Mouse (Mus musculus): Measurements from ENCODE around the gene Mpi. TPM values are rescaled to one million over a fixed set of nuclear protein-coding genes. Genes with fewer than 3 reads are reported as not detected.

Mpi gene
- polyA plus RNA-seq, 1 experiment from 2014 or later = 59.4 TPM

GRCm38 (mm10) chr9:57554753-57555152 lies 2.2 kb upstream of the Mpi start:
- Histone ChIP-seq H3K9ac (ENCODE audit: low read depth, low read length) (no peak overlapping the region), H3K4me1 (ENCODE audit: control insufficient read depth, insufficient read depth, low read length) (peaks cover 17% of the 10 kb centered on the region), H3K27ac (ENCODE audit: low read length) (no peak overlapping the region), H3K4me3 (ENCODE audit: low read length) (no peak overlapping the region), H3K9me3 (ENCODE audit: control insufficient read depth, low read length) (no peaks in the 10 kb centered on the region), H3K4me2 (ENCODE audit: low read depth, low read length) (no peak overlapping the region), H3K27me3 (replicated peaks; ENCODE audit: control insufficient read depth, insufficient read depth, low read length) (no peaks in the 10 kb centered on the region), H3K36me3 (ENCODE audit: control insufficient read depth, insufficient read depth, low read length) (no peaks in the 10 kb centered on the region)
- ATAC-seq = no peak
- WGBS = 68% methylated on average over 3 of the region's 3 CpGs

GRCm38 (mm10) chr9:57553119-57553518 lies 556 bp upstream of the Mpi start:
- H3K9ac ChIP-seq (ENCODE audit: low read depth, low read length) = peak overlapping the region; percentile 75; the same call in 1 of the 2 replicates
- H3K4me3 ChIP-seq (ENCODE audit: low read length) = no peak overlapping the region
- H3K4me1 ChIP-seq (ENCODE audit: control insufficient read depth, insufficient read depth, low read length) = peaks cover 28% of the 10 kb centered on the region
- no peak for ATAC-seq
- H3K27me3 ChIP-seq (replicated peaks; ENCODE audit: control insufficient read depth, insufficient read depth, low read length) = no peaks in the 10 kb centered on the region
- 0 out of 2 replicates have a peak, but pooled peaks cover 3% of the 10 kb centered on the region for H3K36me3 ChIP-seq (ENCODE audit: control insufficient read depth, insufficient read depth, low read length)
- 70% methylated on average over 11 of the region's 11 CpGs for WGBS
- H3K9me3 ChIP-seq (ENCODE audit: control insufficient read depth, low read length) = no peaks in the 10 kb centered on the region
- H3K27ac ChIP-seq (ENCODE audit: low read length) = 0 out of 2 replicates have a peak overlapping the region, but pooled peaks have one; percentile 55
- 0 out of 2 replicates have a peak overlapping the region, but pooled peaks have one; percentile 85 for H3K4me2 ChIP-seq (ENCODE audit: low read depth, low read length)

DNA sequence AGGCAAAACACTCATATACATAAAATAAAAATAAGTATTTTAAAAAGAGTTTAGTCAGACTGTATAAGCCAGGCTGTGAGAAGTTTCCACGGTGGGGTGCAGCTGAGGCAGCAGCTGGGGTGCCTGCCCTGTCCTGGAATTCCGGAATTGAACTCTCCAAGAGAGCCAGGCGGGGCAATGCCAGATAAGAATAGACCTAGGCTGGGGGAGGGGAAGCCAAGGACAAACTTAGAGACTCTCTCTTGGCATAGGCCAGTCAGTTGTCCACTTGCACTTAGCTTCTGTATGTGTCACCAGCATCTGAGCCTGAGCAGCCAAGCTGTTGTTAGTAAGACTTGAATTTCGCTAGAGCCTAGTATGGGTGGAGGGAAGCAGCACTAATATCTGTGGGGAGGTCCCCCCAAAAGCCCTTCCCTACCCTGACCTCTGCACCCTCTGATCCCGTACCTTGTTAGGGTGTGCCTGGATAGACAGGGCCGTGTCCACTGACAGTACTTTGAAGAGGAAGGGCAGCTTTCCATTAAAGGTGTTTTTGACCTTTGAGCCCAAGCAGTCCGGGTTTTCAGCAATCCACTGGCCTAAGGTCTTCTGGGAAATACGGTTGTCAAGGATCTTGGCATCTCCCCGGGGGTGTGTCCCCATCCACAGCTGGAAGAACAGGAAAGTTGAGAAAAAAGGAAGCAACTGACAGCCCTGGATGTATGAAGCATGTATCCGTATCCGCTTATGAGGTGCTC lies 2.3 kb downstream of the Mpi start:
- Histone ChIP-seq H3K27ac (ENCODE audit: low read length) (peak overlapping the region; percentile 91), H3K27me3 (replicated peaks; ENCODE audit: control insufficient read depth, insufficient read depth, low read length) (no peaks in the 10 kb centered on the region), H3K9me3 (ENCODE audit: control insufficient read depth, low read length) (no peaks in the 10 kb centered on the region), H3K4me1 (ENCODE audit: control insufficient read depth, insufficient read depth, low read length) (peaks cover 35% of the 10 kb centered on the region), H3K9ac (ENCODE audit: low read depth, low read length) (0 out of 2 replicates have a peak overlapping the region, but pooled peaks have one; percentile 36), H3K4me3 (ENCODE audit: low read length) (no peak overlapping the region), H3K36me3 (ENCODE audit: control insufficient read depth, insufficient read depth, low read length) (peaks cover 6% of the 10 kb centered on the region; the same call in 1 of the 2 replicates), H3K4me2 (ENCODE audit: low read depth, low read length) (peak overlapping the region; percentile 35)
- peak; percentile 80 for ATAC-seq
- 55% methylated on average over 11 of the region's 11 CpGs for WGBS

DNA sequence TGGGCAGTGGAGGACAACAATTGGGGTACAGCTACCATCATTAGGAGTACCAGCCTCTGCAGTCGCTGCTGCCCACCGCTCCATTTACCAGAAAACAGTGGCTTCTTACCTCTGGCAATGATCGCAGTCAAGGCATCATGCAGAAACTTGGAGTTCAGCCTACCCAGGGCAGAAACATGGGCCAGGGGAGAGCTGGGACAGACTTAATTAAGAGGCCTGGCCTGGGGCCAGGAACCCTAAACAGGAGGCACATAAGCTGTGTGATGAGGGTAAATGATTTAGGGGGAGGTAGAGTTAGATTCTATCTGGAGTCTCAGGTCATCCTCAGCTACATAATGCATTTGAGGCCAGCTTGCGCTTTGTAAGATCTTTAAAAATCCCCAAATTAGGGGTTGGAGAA lies 3.4 kb downstream of the Mpi start:
- Histone ChIP-seq H3K36me3 (ENCODE audit: control insufficient read depth, insufficient read depth, low read length) (peaks cover 11% of the 10 kb centered on the region; the same call in 1 of the 2 replicates), H3K27me3 (replicated peaks; ENCODE audit: control insufficient read depth, insufficient read depth, low read length) (no peaks in the 10 kb centered on the region), H3K9me3 (ENCODE audit: control insufficient read depth, low read length) (no peaks in the 10 kb centered on the region), H3K4me3 (ENCODE audit: low read length) (no peak overlapping the region), H3K27ac (ENCODE audit: low read length) (peak overlapping the region; percentile 91), H3K9ac (ENCODE audit: low read depth, low read length) (no peak overlapping the region), H3K4me1 (ENCODE audit: control insufficient read depth, insufficient read depth, low read length) (peaks cover 35% of the 10 kb centered on the region), H3K4me2 (ENCODE audit: low read depth, low read length) (no peak overlapping the region)
- WGBS = 96% methylated on average over 4 of the region's 4 CpGs
- no peak for ATAC-seq

DNA sequence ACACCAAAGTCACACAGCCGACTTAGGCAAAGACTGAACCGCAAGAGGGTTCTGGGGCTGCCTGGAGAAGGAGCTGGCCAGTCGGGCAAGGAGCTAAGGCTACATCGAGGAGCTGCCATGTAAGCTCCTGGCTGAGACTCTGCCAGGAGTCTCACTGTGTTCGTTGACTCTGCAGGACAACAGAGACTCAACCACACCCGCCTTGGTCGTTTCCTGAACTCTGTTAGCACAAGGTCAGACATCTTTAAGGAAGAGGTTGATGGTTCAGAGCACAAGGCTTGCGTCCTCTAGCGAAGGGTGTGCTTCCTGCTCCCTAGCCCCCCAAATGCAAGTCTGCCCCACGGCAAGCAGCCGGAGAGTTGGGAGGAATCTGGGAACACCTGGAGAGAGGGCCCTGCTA lies 4.7 kb downstream of the Mpi start:
- no peaks in the 10 kb centered on the region for H3K27me3 ChIP-seq (replicated peaks; ENCODE audit: control insufficient read depth, insufficient read depth, low read length)
- no peaks in the 10 kb centered on the region for H3K9me3 ChIP-seq (ENCODE audit: control insufficient read depth, low read length)
- H3K4me3 ChIP-seq (ENCODE audit: low read length) = no peak overlapping the region
- peak overlapping the region; percentile 45 for H3K27ac ChIP-seq (ENCODE audit: low read length)
- peaks cover 31% of the 10 kb centered on the region for H3K4me1 ChIP-seq (ENCODE audit: control insufficient read depth, insufficient read depth, low read length)
- peaks cover 20% of the 10 kb centered on the region for H3K36me3 ChIP-seq (ENCODE audit: control insufficient read depth, insufficient read depth, low read length)
- H3K4me2 ChIP-seq (ENCODE audit: low read depth, low read length) = no peak overlapping the region
- no peak for ATAC-seq
- WGBS = 85% methylated on average over 11 of the region's 11 CpGs
- no peak overlapping the region for H3K9ac ChIP-seq (ENCODE audit: low read depth, low read length)

DNA sequence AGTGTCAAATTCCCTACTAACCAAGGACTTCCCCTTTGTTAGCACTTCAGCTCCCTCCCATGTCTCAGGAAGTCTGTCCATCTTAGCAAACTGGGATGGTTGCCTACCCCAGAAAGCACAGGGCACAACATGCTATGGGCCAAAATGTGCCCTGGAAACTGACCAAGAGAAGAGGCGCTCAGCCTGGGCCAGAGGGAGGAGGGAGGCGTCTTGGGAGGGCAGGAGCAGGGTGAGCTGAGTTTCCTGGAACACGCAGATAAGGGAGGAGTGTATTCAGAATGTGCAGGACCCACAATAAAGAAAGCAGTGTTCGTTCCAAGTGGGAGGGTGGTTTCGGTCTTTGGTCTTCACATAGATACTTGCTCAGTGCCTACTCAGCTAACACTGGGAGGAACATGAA lies 5.3 kb downstream of the Mpi start:
- Histone ChIP-seq H3K9ac (ENCODE audit: low read depth, low read length) (no peak overlapping the region), H3K4me2 (ENCODE audit: low read depth, low read length) (no peak overlapping the region), H3K27me3 (replicated peaks; ENCODE audit: control insufficient read depth, insufficient read depth, low read length) (no peaks in the 10 kb centered on the region), H3K36me3 (ENCODE audit: control insufficient read depth, insufficient read depth, low read length) (peaks cover 22% of the 10 kb centered on the region), H3K4me1 (ENCODE audit: control insufficient read depth, insufficient read depth, low read length) (peaks cover 31% of the 10 kb centered on the region), H3K9me3 (ENCODE audit: control insufficient read depth, low read length) (no peaks in the 10 kb centered on the region), H3K27ac (ENCODE audit: low read length) (peak overlapping the region; percentile 45; the same call in 1 of the 2 replicates), H3K4me3 (ENCODE audit: low read length) (no peak overlapping the region)
- no peak for ATAC-seq
- WGBS = 74% methylated on average over 5 of the region's 5 CpGs

GRCm38 (mm10) chr9:57543951-57544350 lies 8.6 kb downstream of the Mpi start:
- peaks cover 25% of the 10 kb centered on the region for H3K36me3 ChIP-seq (ENCODE audit: control insufficient read depth, insufficient read depth, low read length)
- H3K27ac ChIP-seq (ENCODE audit: low read length) = no peak overlapping the region
- no peak overlapping the region for H3K4me2 ChIP-seq (ENCODE audit: low read depth, low read length)
- H3K4me1 ChIP-seq (ENCODE audit: control insufficient read depth, insufficient read depth, low read length) = peaks cover 13% of the 10 kb centered on the region; the same call in 1 of the 2 replicates
- no peaks in the 10 kb centered on the region for H3K9me3 ChIP-seq (ENCODE audit: control insufficient read depth, low read length)
- H3K4me3 ChIP-seq (ENCODE audit: low read length) = no peak overlapping the region
- H3K27me3 ChIP-seq (replicated peaks; ENCODE audit: control insufficient read depth, insufficient read depth, low read length) = no peaks in the 10 kb centered on the region
- WGBS = 84% methylated on average over 3 of the region's 3 CpGs
- ATAC-seq = no peak
- no peak overlapping the region for H3K9ac ChIP-seq (ENCODE audit: low read depth, low read length)

GRCm38 (mm10) chr9:57541312-57541711 lies 11.3 kb downstream of the Mpi start:
- Histone ChIP-seq H3K36me3 (ENCODE audit: control insufficient read depth, insufficient read depth, low read length) (peaks cover 25% of the 10 kb centered on the region), H3K4me1 (ENCODE audit: control insufficient read depth, insufficient read depth, low read length) (peaks cover 17% of the 10 kb centered on the region), H3K27ac (ENCODE audit: low read length) (no peak overlapping the region), H3K4me2 (ENCODE audit: low read depth, low read length) (no peak overlapping the region), H3K27me3 (replicated peaks; ENCODE audit: control insufficient read depth, insufficient read depth, low read length) (no peaks in the 10 kb centered on the region), H3K9ac (ENCODE audit: low read depth, low read length) (no peak overlapping the region), H3K4me3 (ENCODE audit: low read length) (no peak overlapping the region), H3K9me3 (ENCODE audit: control insufficient read depth, low read length) (no peaks in the 10 kb centered on the region)
- ATAC-seq = no peak
- 3% methylated on average over 1 of the region's 1 CpGs for WGBS

DNA sequence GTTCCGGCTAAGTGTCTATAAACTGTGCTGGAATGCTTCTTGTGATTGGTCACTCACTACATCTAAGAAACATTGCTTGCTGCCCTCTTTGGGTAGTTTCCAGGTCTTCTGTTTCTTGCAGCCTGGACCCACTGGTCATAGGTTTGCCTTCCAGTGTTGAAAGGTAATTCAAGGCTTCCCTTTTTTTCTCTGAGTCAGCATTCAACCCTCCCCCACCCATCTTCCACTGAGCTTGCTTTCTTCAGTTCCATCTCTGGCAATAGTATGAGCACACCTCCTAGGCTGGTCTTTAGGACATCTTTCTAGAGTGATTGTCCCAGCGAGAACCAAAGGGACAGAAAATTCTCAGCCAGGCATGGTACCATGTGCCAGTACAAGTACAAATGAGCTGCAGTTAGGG lies 13.0 kb downstream of the Mpi start:
- H3K4me2 ChIP-seq (ENCODE audit: low read depth, low read length) = no peak overlapping the region
- H3K4me1 ChIP-seq (ENCODE audit: control insufficient read depth, insufficient read depth, low read length) = peaks cover 17% of the 10 kb centered on the region
- H3K4me3 ChIP-seq (ENCODE audit: low read length) = no peak overlapping the region
- WGBS = 74% methylated on average over 2 of the region's 2 CpGs
- H3K36me3 ChIP-seq (ENCODE audit: control insufficient read depth, insufficient read depth, low read length) = peaks cover 16% of the 10 kb centered on the region; the same call in 1 of the 2 replicates
- H3K27ac ChIP-seq (ENCODE audit: low read length) = no peak overlapping the region
- no peak overlapping the region for H3K9ac ChIP-seq (ENCODE audit: low read depth, low read length)
- no peak for ATAC-seq
- H3K9me3 ChIP-seq (ENCODE audit: control insufficient read depth, low read length) = no peaks in the 10 kb centered on the region
- H3K27me3 ChIP-seq (replicated peaks; ENCODE audit: control insufficient read depth, insufficient read depth, low read length) = no peaks in the 10 kb centered on the region

Data from intestine, embryonic 16.5 days (tissue).